Mouse (Mus musculus) embryonic fibroblast, embryonic 13.5 days (primary cell): ENCODE results near the gene Hist1h3e.

Experiments
- CTCF ChIP-seq: IDR thresholded peaks from 2 replicates; pipeline ENCODE4 v1.5.1; 2011; ENCODE audit warnings: mild to moderate bottlenecking, control low read depth, low read length, moderate library complexity, borderline replicate concordance; ENCODE audit not compliant: insufficient read depth
- POLR2A ChIP-seq: IDR thresholded peaks from 2 replicates; pipeline ENCODE4 v1.6.1; 2011; ENCODE audit warnings: low read depth, mild to moderate bottlenecking, control low read depth, low read length, moderate library complexity

DNA sequence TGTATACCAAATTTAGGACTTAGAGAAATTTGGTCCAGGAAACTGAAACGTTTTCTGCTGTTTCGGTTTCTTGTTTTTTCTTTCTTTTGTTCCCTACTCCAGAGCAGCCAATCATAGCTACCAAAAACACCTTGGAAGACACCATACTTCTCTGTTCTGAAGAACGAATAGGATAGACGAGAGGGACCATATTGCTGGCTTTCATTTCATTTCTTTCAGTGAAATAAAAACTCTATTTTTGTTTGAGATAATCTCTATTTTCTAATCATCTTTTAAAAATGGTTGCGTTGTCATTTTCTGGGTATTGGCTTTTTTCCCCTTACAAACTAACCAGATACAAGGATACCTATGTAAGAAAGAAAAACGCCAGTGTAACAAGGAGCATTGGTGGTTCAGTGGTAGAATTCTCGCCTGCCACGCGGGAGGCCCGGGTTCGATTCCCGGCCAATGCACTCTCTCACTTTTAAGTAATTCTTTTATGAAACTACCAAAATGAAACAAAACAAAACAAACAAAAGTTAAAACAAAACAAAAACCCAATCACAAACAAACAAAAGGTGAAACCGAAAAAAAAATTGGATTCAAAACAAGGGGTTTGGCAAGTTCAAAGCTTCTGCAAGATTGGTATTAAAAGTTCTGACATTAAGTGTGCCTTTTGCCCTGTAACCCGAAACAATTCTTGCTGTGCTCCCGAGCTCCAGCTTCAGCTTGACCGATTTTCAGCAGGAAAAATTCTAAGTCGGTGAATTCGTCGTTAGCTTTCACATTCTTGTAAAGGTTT, 45.2 kb downstream of the Hist1h3e start:
- no peak for TF ChIP-seq CTCF
- no peak for TF ChIP-seq POLR2A
